Mouse (Mus musculus): ENCODE results near the gene Depp1. TPM values are rescaled to one million over a fixed set of nuclear protein-coding genes. Genes with fewer than 3 reads are reported as not detected.

The Depp1 gene
- total and polyA plus RNA-seq, 2 experiments: 125 to 244 TPM

DNA sequence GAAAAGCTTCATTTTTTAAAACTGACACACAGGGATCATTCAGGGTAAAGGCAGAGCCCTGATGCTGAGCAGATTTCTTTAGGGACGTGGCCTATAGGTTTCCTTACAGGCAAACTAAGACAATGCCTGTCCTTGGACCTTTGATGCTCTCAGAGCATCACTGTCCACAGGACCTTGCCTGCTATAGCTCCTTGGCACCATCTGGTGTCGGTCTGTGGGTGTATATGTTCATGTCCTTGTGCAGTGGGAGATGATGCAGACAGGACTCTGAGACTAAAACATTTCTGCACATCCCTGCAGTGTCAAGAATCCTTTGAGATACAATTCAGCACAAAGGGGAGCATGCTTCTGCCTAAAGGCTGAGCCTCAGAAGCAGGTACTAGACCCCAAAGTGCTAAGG is 47.0 kb downstream of the Depp1 start:
- Histone ChIP-seq H3K27ac (replicated peaks; ENCODE audit: insufficient read depth, low read depth, low read length) (no peak overlapping the region), H3K4me3 (ENCODE audit: insufficient read depth, low read depth, low read length) (no peak overlapping the region), H3K4me1 (ENCODE audit: control insufficient read depth, insufficient read depth, low read length) (no peaks in the 10 kb centered on the region), H3K9ac (ENCODE audit: low read depth, low read length) (no peak overlapping the region), H3K79me2 (ENCODE audit: control insufficient read depth, insufficient read depth, low read length) (no peaks in the 10 kb centered on the region), H3K27me3 (ENCODE audit: control insufficient read depth, insufficient read depth, low read length) (no peaks in the 10 kb centered on the region), H3K36me3 (ENCODE audit: control insufficient read depth, insufficient read depth, low read length) (no peaks in the 10 kb centered on the region)
- TF ChIP-seq CTCF (IDR thresholded peaks at IDR 0.05; ENCODE audit: low read depth, low read length) (peak; percentile 51; the same call in 1 of the 2 replicates), POLR2A (IDR thresholded peaks at IDR 0.05; ENCODE audit: extremely low read depth, insufficient read depth, low read length) (no peak)
- 38% methylated on average over 2 of the region's 2 CpGs for WGBS
- peak; percentile 23 for DNase-seq (ENCODE audit: extremely low read depth, low read depth, low spot score)

DNA sequence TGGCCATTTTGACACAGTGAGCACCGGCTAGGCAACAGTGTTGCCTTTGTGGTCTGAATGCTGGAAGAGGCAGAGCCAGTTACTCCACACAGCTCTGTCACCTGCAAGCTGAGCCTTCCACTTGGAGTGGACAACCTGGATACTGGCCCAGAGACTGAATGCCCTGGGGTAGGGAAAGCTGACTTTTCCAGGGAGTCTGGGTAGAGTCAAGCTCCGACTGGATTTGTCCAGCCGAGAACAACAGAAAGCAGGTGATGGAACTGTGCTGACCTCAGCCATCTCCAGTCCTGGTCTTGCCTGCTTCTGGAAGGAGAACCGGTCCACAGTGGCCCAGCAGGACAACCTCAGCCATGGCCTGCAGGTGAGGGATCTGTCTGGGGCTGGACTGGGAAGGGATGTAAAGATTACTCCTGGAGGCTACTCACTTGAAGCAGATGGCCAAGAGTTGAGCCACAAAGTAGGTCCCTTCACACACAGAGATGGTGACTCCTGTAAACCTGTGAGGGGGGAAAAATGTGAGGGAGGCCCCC is 47.6 kb downstream of the Depp1 start:
- H3K36me3 ChIP-seq (ENCODE audit: control insufficient read depth, insufficient read depth, low read length): no peaks in the 10 kb centered on the region
- no peaks in the 10 kb centered on the region for H3K27me3 ChIP-seq (ENCODE audit: control insufficient read depth, insufficient read depth, low read length)
- TF ChIP-seq CTCF (IDR thresholded peaks at IDR 0.05; ENCODE audit: low read depth, low read length) (no peak), POLR2A (IDR thresholded peaks at IDR 0.05; ENCODE audit: extremely low read depth, insufficient read depth, low read length) (no peak)
- no peaks in the 10 kb centered on the region for H3K4me1 ChIP-seq (ENCODE audit: control insufficient read depth, insufficient read depth, low read length)
- H3K27ac ChIP-seq (replicated peaks; ENCODE audit: insufficient read depth, low read depth, low read length): no peak overlapping the region
- H3K79me2 ChIP-seq (ENCODE audit: control insufficient read depth, insufficient read depth, low read length): no peaks in the 10 kb centered on the region
- no peak overlapping the region for H3K9ac ChIP-seq (ENCODE audit: low read depth, low read length)
- DNase-seq (ENCODE audit: extremely low read depth, low read depth, low spot score): no peak
- 93% methylated on average over 4 of the region's 4 CpGs for WGBS
- H3K4me3 ChIP-seq (ENCODE audit: insufficient read depth, low read depth, low read length): no peak overlapping the region

DNA sequence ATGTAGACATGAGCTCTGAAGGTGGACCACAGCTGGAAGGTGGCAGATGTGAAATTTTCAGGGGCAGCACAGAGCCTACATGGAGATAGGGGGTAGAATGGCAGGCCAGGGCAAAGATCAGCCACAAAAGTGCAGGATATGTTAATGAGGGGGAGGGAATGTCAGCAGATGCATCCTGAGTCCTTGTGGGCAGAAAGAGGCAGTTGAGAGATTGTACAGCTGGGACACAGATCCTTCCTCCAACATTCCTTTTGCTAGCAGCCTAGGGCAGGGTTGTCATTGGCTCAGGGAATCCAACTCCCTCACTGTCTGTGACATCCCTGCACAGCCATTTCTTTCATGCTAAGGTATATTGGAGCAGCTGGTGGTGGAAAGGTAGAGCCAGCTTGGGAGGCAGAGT is 50.4 kb downstream of the Depp1 start:
- H3K27me3 ChIP-seq (ENCODE audit: control insufficient read depth, insufficient read depth, low read length): no peaks in the 10 kb centered on the region
- H3K4me3 ChIP-seq (ENCODE audit: insufficient read depth, low read depth, low read length): no peak overlapping the region
- no peak for TF ChIP-seq CTCF (IDR thresholded peaks at IDR 0.05; ENCODE audit: low read depth, low read length)
- no peak for TF ChIP-seq POLR2A (IDR thresholded peaks at IDR 0.05; ENCODE audit: extremely low read depth, insufficient read depth, low read length)
- DNase-seq (ENCODE audit: extremely low read depth, low read depth, low spot score): no peak
- no peaks in the 10 kb centered on the region for H3K4me1 ChIP-seq (ENCODE audit: control insufficient read depth, insufficient read depth, low read length)
- no peaks in the 10 kb centered on the region for H3K36me3 ChIP-seq (ENCODE audit: control insufficient read depth, insufficient read depth, low read length)
- H3K27ac ChIP-seq (replicated peaks; ENCODE audit: insufficient read depth, low read depth, low read length): no peak overlapping the region
- no peaks in the 10 kb centered on the region for H3K79me2 ChIP-seq (ENCODE audit: control insufficient read depth, insufficient read depth, low read length)
- H3K9ac ChIP-seq (ENCODE audit: low read depth, low read length): no peak overlapping the region

Other genes starting within 250 kb of the Depp1 start
- under 0.01 and 0.09 TPM in 2 replicates for gene Alox5, start 189.4 kb upstream of the Depp1 start, total RNA-seq (2014; rRNA removed)
- gene Alox5, start 189.4 kb upstream of the Depp1 start, polyA plus RNA-seq (2012; rRNA removed): 0.07 TPM in 1 of 2 replicates, not detected in the other
- gene Olfr211, start 161.5 kb upstream of the Depp1 start, total RNA-seq (2014; rRNA removed): not detected in 2 replicates
- gene Olfr211, start 161.5 kb upstream of the Depp1 start, polyA plus RNA-seq (2012; rRNA removed): not detected in 2 replicates
- not detected in 2 replicates for gene Olfr212, start 144.1 kb upstream of the Depp1 start, total RNA-seq (2014; rRNA removed)
- gene Olfr212, start 144.1 kb upstream of the Depp1 start, polyA plus RNA-seq (2012; rRNA removed): not detected in 2 replicates
- gene Olfr213, start 112.2 kb upstream of the Depp1 start, total RNA-seq (2014; rRNA removed): not detected in 2 replicates
- not detected in 2 replicates for gene Olfr213, start 112.2 kb upstream of the Depp1 start, polyA plus RNA-seq (2012; rRNA removed)
- not detected in 2 replicates for gene Gm5580, start 99.5 kb upstream of the Depp1 start, total RNA-seq (2014; rRNA removed)
- gene Gm5580, start 99.5 kb upstream of the Depp1 start, polyA plus RNA-seq (2012; rRNA removed): not detected in 2 replicates
- gene Olfr214, start 96.4 kb upstream of the Depp1 start, total RNA-seq (2014; rRNA removed): not detected in 2 replicates
- gene Olfr214, start 96.4 kb upstream of the Depp1 start, polyA plus RNA-seq (2012; rRNA removed): not detected in 2 replicates
- gene Olfr215, start 66.4 kb upstream of the Depp1 start, total RNA-seq (2014; rRNA removed): not detected in 2 replicates
- not detected in 2 replicates for gene Olfr215, start 66.4 kb upstream of the Depp1 start, polyA plus RNA-seq (2012; rRNA removed)
- 5.6 and 7.0 TPM in 2 replicates for gene Zfp422, start 21.6 kb upstream of the Depp1 start, total RNA-seq (2014; rRNA removed)
- 6.6 and 7.0 TPM in 2 replicates for gene Zfp422, start 21.6 kb upstream of the Depp1 start, polyA plus RNA-seq (2012; rRNA removed)
- gene Rassf4, start 23.3 kb downstream of the Depp1 start, total RNA-seq (2014; rRNA removed): 3.1 and 3.6 TPM in 2 replicates
- gene Rassf4, start 23.3 kb downstream of the Depp1 start, polyA plus RNA-seq (2012; rRNA removed): 1.3 and 2.2 TPM in 2 replicates
- gene Tmem72, start 66.3 kb downstream of the Depp1 start, total RNA-seq (2014; rRNA removed): 0.09 and 0.13 TPM in 2 replicates
- under 0.01 TPM in 1 of 2 replicates, not detected in the other for gene Tmem72, start 66.3 kb downstream of the Depp1 start, polyA plus RNA-seq (2012; rRNA removed)

Measured in liver, adult 2 months (tissue).